In the genomic region with DNA sequence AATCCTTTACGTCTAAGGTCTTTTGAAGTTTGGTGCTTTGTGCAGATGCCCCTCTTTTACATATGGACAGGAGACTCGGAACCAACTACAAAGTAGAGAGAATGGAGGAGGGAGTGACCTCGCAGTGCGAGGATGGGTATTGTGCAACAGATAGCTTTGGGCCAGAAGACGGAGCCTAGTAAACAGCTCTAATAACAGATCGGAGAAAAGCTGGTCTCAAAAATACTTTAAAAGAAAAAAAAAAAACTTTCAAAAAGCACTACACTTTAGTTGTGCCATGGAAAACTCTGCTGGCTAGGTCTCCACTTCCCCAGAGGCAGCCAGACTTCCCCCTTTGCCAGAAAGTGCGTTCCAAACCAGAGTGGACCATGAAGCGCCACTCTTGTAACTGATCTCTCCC, we compare ENCODE assay signal across 23 mouse cellular contexts.
DNase-seq lines count a peak whose midpoint lies in the region; ATAC-seq and TF ChIP-seq lines count a peak whose summit lies in the region.
"Had no signal": no experiment of that assay in that cellular context is flagged by ENCODE, and none has a peak within 500 bp of the region (broad histone marks: within the 10 kb centered on the region; RNA-seq: fewer than 3 reads in every experiment).

No protein-coding gene starts in this region.

- DNase-seq in gastrocnemius, adult 2 months: peak; percentile 50
- DNase-seq in gastrocnemius, postnatal 10 days: no peak
- peak; percentile 11 for DNase-seq in hindbrain, embryonic 14.5 days (ENCODE audit: low spot score)
- no peak for DNase-seq in hindbrain, embryonic 11.5 days (ENCODE audit: low spot score)
- DNase-seq in gastrocnemius, postnatal 14 days: peak; percentile 25
- DNase-seq in lung, postnatal 14 days: peak; percentile 29
- no peak for DNase-seq in retina, embryonic 14.5 days (ENCODE audit: low spot score)
- DNase-seq: B cell, adult 2 months; cerebellum, adult 11-12 months; cerebellum, postnatal 14 days; kidney, adult 2 months; kidney, postnatal 25 days; right cerebral cortex, adult 18-20 months; thymus, postnatal 25 days had no signal

- no peak overlapping the region for H3K4me3 ChIP-seq in gastrocnemius, adult 2 months
- H3K4me3 ChIP-seq in hindbrain, embryonic 14.5 days (replicated peaks; ENCODE audit: low read length): no peak overlapping the region
- H3K4me3 ChIP-seq in hindbrain, embryonic 11.5 days (ENCODE audit: low read depth, low read length): no peak overlapping the region
- H3K4me3 ChIP-seq: embryonic facial prominence, embryonic 13.5 days; heart, embryonic 13.5 days; hindbrain, embryonic 10.5 days; limb, embryonic 10.5 days; liver, embryonic 12.5 days; lung, embryonic 15.5 days; midbrain, embryonic 10.5 days had no signal

- no peak overlapping the region for H3K4me2 ChIP-seq in hindbrain, embryonic 14.5 days (replicated peaks)
- H3K4me2 ChIP-seq in hindbrain, embryonic 11.5 days (replicated peaks; ENCODE audit: low read depth, low read length): no peak overlapping the region
- H3K4me2 ChIP-seq: embryonic facial prominence, embryonic 13.5 days; heart, embryonic 13.5 days; liver, embryonic 12.5 days; lung, embryonic 15.5 days had no signal

- WGBS in hindbrain, embryonic 14.5 days: 73% methylated on average over 8 of the region's 8 CpGs
- 81% methylated on average over 8 of the region's 8 CpGs for WGBS in hindbrain, embryonic 11.5 days

- no peak for TF ChIP-seq CTCF in gastrocnemius, adult 2 months (IDR thresholded peaks at IDR 0.05)

- no peaks in the 10 kb centered on the region for H3K4me1 ChIP-seq in hindbrain, embryonic 14.5 days (replicated peaks; ENCODE audit: control insufficient read depth, insufficient read depth, low read length)
- H3K4me1 ChIP-seq in hindbrain, embryonic 11.5 days (replicated peaks; ENCODE audit: control insufficient read depth, insufficient read depth, low read length): no peaks in the 10 kb centered on the region
- H3K4me1 ChIP-seq: embryonic facial prominence, embryonic 13.5 days; hindbrain, embryonic 10.5 days; limb, embryonic 10.5 days; liver, embryonic 12.5 days; lung, embryonic 15.5 days had no signal

- no peak overlapping the region for H3K9ac ChIP-seq in hindbrain, embryonic 14.5 days
- H3K9ac ChIP-seq in hindbrain, embryonic 11.5 days (ENCODE audit: low read depth, low read length): no peak overlapping the region
- H3K9ac ChIP-seq: embryonic facial prominence, embryonic 13.5 days; heart, embryonic 13.5 days; liver, embryonic 12.5 days; lung, embryonic 15.5 days had no signal

- no peak for ATAC-seq in hindbrain, embryonic 14.5 days (ENCODE audit: low FRiP score)
- no peak for ATAC-seq in hindbrain, embryonic 11.5 days (ENCODE audit: low FRiP score)
- no peak for ATAC-seq in megakaryocyte, adult 5-6 weeks (ENCODE audit: poor library complexity, severe bottlenecking)
- ATAC-seq: forebrain, embryonic 14.5 days; liver, embryonic 12.5 days had no signal

- no peaks in the 10 kb centered on the region for H3K9me3 ChIP-seq in hindbrain, embryonic 14.5 days (ENCODE audit: control insufficient read depth, low read length)
- H3K9me3 ChIP-seq in hindbrain, embryonic 11.5 days (ENCODE audit: control insufficient read depth, low read length): no peaks in the 10 kb centered on the region
- H3K9me3 ChIP-seq: embryonic facial prominence, embryonic 13.5 days; heart, embryonic 13.5 days; hindbrain, embryonic 10.5 days; limb, embryonic 10.5 days; liver, embryonic 12.5 days; lung, embryonic 15.5 days; midbrain, embryonic 10.5 days had no signal

- no peaks in the 10 kb centered on the region for H3K27me3 ChIP-seq in hindbrain, embryonic 14.5 days (ENCODE audit: control insufficient read depth, insufficient read depth, low read length)
- H3K27me3 ChIP-seq in hindbrain, embryonic 11.5 days (ENCODE audit: control insufficient read depth, insufficient read depth, low read length): no peaks in the 10 kb centered on the region
- H3K27me3 ChIP-seq: embryonic facial prominence, embryonic 13.5 days; heart, embryonic 13.5 days; liver, embryonic 12.5 days; lung, embryonic 15.5 days had no signal

- peak overlapping the region; percentile 81 for H3K27ac ChIP-seq in gastrocnemius, adult 2 months
- H3K27ac ChIP-seq in hindbrain, embryonic 14.5 days: no peak overlapping the region
- H3K27ac ChIP-seq in hindbrain, embryonic 11.5 days (ENCODE audit: low read depth, low read length): no peak overlapping the region
- H3K27ac ChIP-seq: embryonic facial prominence, embryonic 13.5 days; heart, embryonic 13.5 days; hindbrain, embryonic 10.5 days; limb, embryonic 10.5 days; liver, embryonic 12.5 days; lung, embryonic 15.5 days; midbrain, embryonic 10.5 days had no signal

- intact Hi-C loops in gastrocnemius, adult 2 months (cut with DNase I): no loop called here
- intact Hi-C loops in gastrocnemius, postnatal 14 days (cut with DNase I; ENCODE audit: low total_unique reads): no loop called here

- H3K36me3 ChIP-seq in hindbrain, embryonic 14.5 days (replicated peaks; ENCODE audit: control insufficient read depth, insufficient read depth): no peaks in the 10 kb centered on the region
- H3K36me3 ChIP-seq in hindbrain, embryonic 11.5 days (ENCODE audit: control insufficient read depth, insufficient read depth, low read length): no peaks in the 10 kb centered on the region
- H3K36me3 ChIP-seq: embryonic facial prominence, embryonic 13.5 days; heart, embryonic 13.5 days; hindbrain, embryonic 10.5 days; limb, embryonic 10.5 days; liver, embryonic 12.5 days; lung, embryonic 15.5 days; midbrain, embryonic 10.5 days had no signal

Comparison
In these comparisons a context has a peak if more than half of its experiments do, and no peak if none do; other contexts are left out.
1. DNase-seq: peak in gastrocnemius, adult 2 months (single experiment), hindbrain, embryonic 14.5 days (single experiment), gastrocnemius, postnatal 14 days (single experiment) and lung, postnatal 14 days (single experiment); none in gastrocnemius, postnatal 10 days (single experiment), hindbrain, embryonic 11.5 days (single experiment) and retina, embryonic 14.5 days (single experiment).